Mouse (Mus musculus) MEL (cell line): ENCODE measurements around the gene Otulinl.

Experiments used
- BHLHE40 ChIP-seq: IDR thresholded peaks from 2 replicates; pipeline ENCODE4 v1.6.1; 2012; ENCODE audit warnings: low read depth, mild to moderate bottlenecking, inconsistent platforms, low read length, improper control_type of control experiment, borderline replicate concordance
- CHD2 ChIP-seq: IDR thresholded peaks from 2 replicates; pipeline ENCODE4 v1.6.1; 2011; ENCODE audit warnings: low read length, improper control_type of control experiment
- CTCF ChIP-seq, 3 experiments: IDR thresholded peaks in 2 of 3; conservative IDR thresholded peaks in 1 of 3; 2 replicates each; pipeline ENCODE4 v1.5.1; 2011 to 2012; ENCODE audit warnings: low read length in 3 of 3, low read depth in 2 of 3, mild to moderate bottlenecking in 2 of 3, improper control_type of control experiment in 1 of 3, inconsistent platforms in 1 of 3, mixed read lengths in 1 of 3, moderate library complexity in 1 of 3; ENCODE audit not compliant: control insufficient read depth in 1 of 3, insufficient read depth in 1 of 3, poor library complexity in 1 of 3, severe bottlenecking in 1 of 3
- EP300 ChIP-seq, 2 experiments: IDR thresholded peaks; 2 replicates each; pipeline ENCODE4 v1.6.1; 2011; ENCODE audit warnings: improper control_type of control experiment in 2 of 2, low read length in 2 of 2, low read depth in 1 of 2, mild to moderate bottlenecking in 1 of 2
- ETS1 ChIP-seq: IDR thresholded peaks from 2 replicates; pipeline ENCODE4 v1.6.1; 2012; ENCODE audit warnings: low read depth, mild to moderate bottlenecking, inconsistent platforms, low read length, improper control_type of control experiment, moderate library complexity
- GATA1 ChIP-seq: IDR thresholded peaks from 2 replicates; pipeline ENCODE4 v1.6.1; 2011; ENCODE audit warnings: low read depth, low read length, improper control_type of control experiment
- KAT2A ChIP-seq: conservative IDR thresholded peaks from 2 replicates; pipeline ENCODE4 v1.6.1; 2012; ENCODE audit warnings: low read depth, low read length, improper control_type of control experiment, inconsistent platforms
- MAFK ChIP-seq: IDR thresholded peaks from 2 replicates; pipeline ENCODE4 v1.6.1; 2011; ENCODE audit warnings: low read depth, mild to moderate bottlenecking, low read length, improper control_type of control experiment, borderline replicate concordance
- MAX ChIP-seq: IDR thresholded peaks from 2 replicates; pipeline ENCODE4 v1.6.1; 2011; ENCODE audit warnings: low read length, improper control_type of control experiment
- POLR2A ChIP-seq, 2 experiments: IDR thresholded peaks; 2 replicates each; pipeline ENCODE4 v1.6.1; 2011 to 2012; ENCODE audit warnings: low read length in 2 of 2, mild to moderate bottlenecking in 2 of 2, control low read depth in 1 of 2, improper control_type of control experiment in 1 of 2, low read depth in 1 of 2, moderate library complexity in 1 of 2; ENCODE audit not compliant: control insufficient read depth in 1 of 2, insufficient read depth in 1 of 2, poor library complexity in 1 of 2
- RCOR1 ChIP-seq: IDR thresholded peaks from 2 replicates; pipeline ENCODE4 v1.6.1; 2012; ENCODE audit warnings: low read depth, mild to moderate bottlenecking, inconsistent platforms, low read length, improper control_type of control experiment
- USF1 ChIP-seq: IDR thresholded peaks from 2 replicates; pipeline ENCODE4 v1.6.1; 2014; ENCODE audit warnings: low read depth, mild to moderate bottlenecking, inconsistent platforms, low read length, improper control_type of control experiment, moderate library complexity
- ZKSCAN1 ChIP-seq: IDR thresholded peaks from 2 replicates; pipeline ENCODE4 v1.6.1; 2012; ENCODE audit warnings: low read depth, mild to moderate bottlenecking, inconsistent platforms, low read length, improper control_type of control experiment, moderate library complexity
- ZNF384 ChIP-seq: IDR thresholded peaks from 2 replicates; pipeline ENCODE4 v1.6.1; 2012; ENCODE audit warnings: low read depth, mild to moderate bottlenecking, inconsistent platforms, low read length, improper control_type of control experiment

- TF ChIP-seq CTCF (IDR thresholded peaks at IDR 0.05 in 2 of 3, conservative IDR thresholded peaks at IDR 0.05 in 1 of 3; ENCODE audit: control insufficient read depth in 1 of 3, insufficient read depth in 1 of 3, low read depth in 2 of 3, low read length in 3 of 3, poor library complexity in 1 of 3, severe bottlenecking in 1 of 3) (no peak), EP300 (IDR thresholded peaks at IDR 0.05; ENCODE audit: low read depth in 1 of 2, low read length in 2 of 2) (no peak), GATA1 (no peak), MAX (no peak), USF1 (no peak), POLR2A (IDR thresholded peaks at IDR 0.05; ENCODE audit: control insufficient read depth in 1 of 2, insufficient read depth in 1 of 2, low read depth in 1 of 2, low read length in 2 of 2, poor library complexity in 1 of 2) (no peak), ETS1 (no peak), ZNF384 (no peak), MAFK (no peak), CHD2 (no peak), KAT2A (no peak), BHLHE40 (no peak), RCOR1 (no peak), ZKSCAN1 (no peak)
These were observed 37.3 kb upstream of the Otulinl start for GRCm38 (mm10) chr15:27718668-27719067.
